Mouse (Mus musculus) liver, embryonic 11.5 days (tissue): Measurements from ENCODE around the gene Tbc1d22b. TPM values are rescaled to one million over a fixed set of nuclear protein-coding genes. Genes with fewer than 3 reads are reported as not detected.
"Not testable (repeated sequence)": the region's sequence is repeated elsewhere in the genome, so short reads cannot be mapped to it uniquely, and the experiment has no call there.

Experiments
- ATAC-seq: fragments of 200-750 bp; cut with Nextera tagmentation; replicated peaks from 2 replicates; pipeline ENCODE4 v1.8.0; 2017; ENCODE audit warnings: moderate number of reproducible peaks, mild to moderate bottlenecking, moderate TSS enrichment, moderate library complexity; ENCODE audit not compliant: low FRiP score
- DNase-seq: peaks from one replicate; pipeline ENCODE4 v3.0.0-alpha.2; 2017; ENCODE audit warnings: low spot score
- H3K27ac ChIP-seq: fragments of 300-500 bp; sonication (generic); 2 replicates; pipeline ENCODE4 v1.5.1; 2014; ENCODE audit warnings: mild to moderate bottlenecking, low read depth, low read length, control low read depth
- H3K27me3 ChIP-seq: fragments of 300-500 bp; sonication (generic); replicated peaks from 2 replicates; pipeline ENCODE4 v1.6.1; 2014; ENCODE audit warnings: low read length, mixed read lengths; ENCODE audit not compliant: control insufficient read depth, insufficient read depth
- H3K36me3 ChIP-seq: fragments of 300-500 bp; sonication (generic); 2 replicates; pipeline ENCODE4 v1.6.1; 2014; ENCODE audit warnings: mild to moderate bottlenecking, low read length, moderate library complexity, mixed read lengths; ENCODE audit not compliant: control insufficient read depth, insufficient read depth
- H3K4me1 ChIP-seq: fragments of 300-500 bp; sonication (generic); replicated peaks from 2 replicates; pipeline ENCODE4 v1.6.1; 2014; ENCODE audit warnings: low read length, mixed read lengths; ENCODE audit not compliant: control insufficient read depth, insufficient read depth
- H3K4me2 ChIP-seq: fragments of 300-500 bp; sonication (generic); 2 replicates; pipeline ENCODE4 v1.6.1; 2014; ENCODE audit warnings: mild to moderate bottlenecking, control low read depth, moderate library complexity
- H3K4me3 ChIP-seq: fragments of 300-500 bp; sonication (generic); 2 replicates; pipeline ENCODE4 v1.5.1; 2014; ENCODE audit warnings: low read depth, low read length, control low read depth
- H3K9ac ChIP-seq: fragments of 300-500 bp; sonication (generic); 2 replicates; pipeline ENCODE4 v1.6.1; 2014; ENCODE audit warnings: low read depth, low read length, control low read depth
- H3K9me3 ChIP-seq: fragments of 300-500 bp; sonication (generic); 2 replicates; pipeline ENCODE4 v1.6.1; 2016; ENCODE audit warnings: low read length, inconsistent platforms, mixed read lengths; ENCODE audit not compliant: control insufficient read depth
- WGBS: fragments of 180-500 bp; shearing (Covaris S2); extraction: QIAGEN DNeasy Blood & Tissue Kit; methylation state at CpG from one replicate; pipeline ENCODE4 v1.1.7; 2014; 5-methylcytosine and 5-hydroxymethylcytosine counted together
- polyA plus RNA-seq: library from polyadenylated mRNA; unstranded; fragments of >200 nt; fragmentation: Nextera tagmentation; extraction: Ambion mirVana; gene quantifications from 2 replicates; pipeline ENCODE4 v1.2.1, GENCODE M21; 2014

Gene Tbc1d22b
- polyA plus RNA-seq, 1 experiment from 2014 or later: 11.5 TPM

DNA sequence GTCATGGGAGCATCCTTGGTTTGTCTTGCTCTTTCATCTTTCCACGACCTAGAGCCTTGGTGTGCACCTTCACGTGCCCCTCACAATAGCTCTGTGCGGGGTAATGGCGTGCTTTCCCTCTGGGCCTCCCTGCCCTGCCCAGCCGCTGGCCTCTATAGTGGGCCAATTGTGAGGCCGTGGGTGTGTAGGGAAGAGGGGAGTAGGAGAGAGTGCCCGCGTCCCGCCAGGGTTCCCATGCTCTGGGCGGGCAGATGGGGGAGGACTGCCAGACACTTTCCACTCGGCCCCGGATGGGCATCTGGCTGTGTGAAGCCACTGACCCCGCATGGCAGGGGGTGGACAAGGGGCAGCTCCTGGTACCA, 47.2 kb downstream of the Tbc1d22b start:
- no peaks in the 10 kb centered on the region for H3K27me3 ChIP-seq
- H3K4me1 ChIP-seq: no peaks in the 10 kb centered on the region; the same call in 1 of the 2 replicates
- H3K36me3 ChIP-seq: peaks cover 17% of the 10 kb centered on the region
- H3K9me3 ChIP-seq: no peaks in the 10 kb centered on the region
- no peak for ATAC-seq
- DNase-seq: no peak
- H3K4me2 ChIP-seq: no peak overlapping the region
- H3K27ac ChIP-seq: no peak overlapping the region
- WGBS: 88% methylated on average over 13 of the region's 13 CpGs
- H3K4me3 ChIP-seq: no peak overlapping the region
- no peak overlapping the region for H3K9ac ChIP-seq

DNA sequence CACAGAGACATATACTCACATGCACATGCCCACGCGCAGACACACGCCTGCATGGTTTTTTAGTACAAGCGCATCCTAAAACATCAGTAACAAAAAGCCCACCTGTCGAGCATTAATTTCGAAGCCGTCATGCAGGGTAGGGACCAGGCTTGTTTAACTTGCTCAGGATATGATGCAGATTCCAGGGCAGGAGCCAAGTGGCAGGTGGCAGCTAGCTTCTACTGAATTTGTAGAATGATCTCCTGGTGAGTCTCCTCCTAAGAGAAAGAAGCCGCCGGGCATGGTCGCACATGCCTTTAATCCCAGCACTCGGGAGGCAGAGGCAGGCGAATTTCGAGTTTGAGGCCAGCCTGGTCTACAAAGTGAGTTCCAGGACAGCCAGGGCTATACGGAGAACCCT, 49.5 kb downstream of the Tbc1d22b start:
- no peaks in the 10 kb centered on the region for H3K9me3 ChIP-seq
- DNase-seq: no peak
- H3K4me3 ChIP-seq: no peak overlapping the region
- H3K4me1 ChIP-seq: no peaks in the 10 kb centered on the region; the same call in 1 of the 2 replicates
- no peak overlapping the region for H3K27ac ChIP-seq
- H3K4me2 ChIP-seq: no peak overlapping the region
- WGBS: 92% methylated on average over 14 of the region's 14 CpGs
- no peak overlapping the region for H3K9ac ChIP-seq
- no peaks in the 10 kb centered on the region for H3K27me3 ChIP-seq
- ATAC-seq: no peak
- peaks cover 23% of the 10 kb centered on the region for H3K36me3 ChIP-seq

DNA sequence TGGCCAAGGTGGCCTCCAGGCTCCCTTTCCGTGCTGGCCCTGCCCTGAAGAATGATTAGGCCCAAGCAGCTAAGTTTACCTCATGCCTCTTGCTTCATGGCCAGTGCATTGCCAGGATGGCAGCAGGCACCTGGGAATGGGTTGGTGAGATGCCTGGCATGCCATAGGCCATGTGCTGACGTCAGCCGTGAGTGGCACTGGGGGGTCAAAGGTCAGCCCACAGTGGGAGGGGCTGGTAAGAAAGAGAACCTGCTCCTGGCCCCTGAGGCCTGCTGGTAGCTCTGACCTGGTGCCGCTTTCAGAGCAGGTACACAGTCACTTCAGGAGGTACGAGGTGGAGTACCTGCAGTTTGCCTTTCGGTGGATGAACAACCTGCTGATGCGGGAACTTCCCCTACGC, 50.0 kb downstream of the Tbc1d22b start:
- no peaks in the 10 kb centered on the region for H3K9me3 ChIP-seq
- no peak overlapping the region for H3K9ac ChIP-seq
- WGBS: 89% methylated on average over 8 of the region's 8 CpGs
- DNase-seq (no peak), ATAC-seq (no peak)
- H3K4me2 ChIP-seq: no peak overlapping the region
- peaks cover 23% of the 10 kb centered on the region for H3K36me3 ChIP-seq
- H3K4me1 ChIP-seq: no peaks in the 10 kb centered on the region; the same call in 1 of the 2 replicates
- no peaks in the 10 kb centered on the region for H3K27me3 ChIP-seq
- H3K27ac ChIP-seq: no peak overlapping the region
- H3K4me3 ChIP-seq: no peak overlapping the region

DNA sequence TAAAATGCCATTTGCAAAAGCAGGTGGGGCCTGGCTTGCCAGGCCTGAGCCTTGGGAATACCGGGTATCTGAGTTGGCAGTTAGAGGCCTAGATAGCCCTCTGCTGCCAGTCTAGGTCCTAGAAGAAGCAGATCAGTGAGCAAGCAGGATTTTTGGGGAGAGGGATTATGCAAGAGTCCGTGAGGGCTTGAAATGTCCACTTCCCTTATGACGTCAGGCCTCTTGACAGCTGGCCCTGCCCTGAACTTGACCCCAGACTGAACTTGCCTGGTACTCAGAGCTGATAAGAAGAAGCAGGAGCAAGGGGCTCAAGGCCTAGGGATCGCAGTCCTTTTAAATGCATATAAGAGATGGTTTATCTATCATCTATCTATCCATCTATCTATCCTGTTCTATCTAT, 51.8 kb downstream of the Tbc1d22b start:
- 62% methylated on average over 4 of the region's 4 CpGs for WGBS
- H3K27ac ChIP-seq: no peak overlapping the region
- H3K36me3 ChIP-seq: peaks cover 15% of the 10 kb centered on the region; the same call in 1 of the 2 replicates
- no peaks in the 10 kb centered on the region for H3K27me3 ChIP-seq
- DNase-seq (no peak), ATAC-seq (no peak)
- no peak overlapping the region for H3K4me3 ChIP-seq
- H3K9ac ChIP-seq: no peak overlapping the region
- H3K4me1 ChIP-seq: no peaks in the 10 kb centered on the region; the same call in 1 of the 2 replicates
- H3K9me3 ChIP-seq: no peaks in the 10 kb centered on the region
- no peak overlapping the region for H3K4me2 ChIP-seq

DNA sequence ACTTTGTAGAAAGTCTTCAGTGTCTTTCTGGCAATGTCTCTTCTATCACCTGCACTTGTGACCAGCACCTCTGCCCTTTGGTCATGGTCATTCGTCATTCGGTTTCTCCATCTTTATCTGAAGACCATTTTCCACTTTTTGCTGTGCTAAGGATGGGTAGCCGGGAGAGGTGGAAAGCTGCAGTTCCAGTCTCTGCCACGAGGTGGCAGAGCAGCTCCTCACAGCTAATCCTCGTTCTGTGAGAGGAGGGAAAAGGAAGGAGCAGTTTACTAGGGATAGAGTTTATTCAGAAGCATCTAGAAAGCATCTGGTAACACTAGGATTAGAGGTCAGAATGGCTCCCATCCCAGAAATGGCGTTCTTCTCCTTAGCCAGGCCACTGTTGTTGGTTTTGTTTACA, 53.7 kb downstream of the Tbc1d22b start:
- ATAC-seq (no peak; the same call in 1 of the 2 replicates), DNase-seq (peak; percentile 68)
- no peaks in the 10 kb centered on the region for H3K9me3 ChIP-seq
- WGBS: 28% methylated on average over 6 of the region's 6 CpGs
- no peak overlapping the region for H3K9ac ChIP-seq
- H3K4me2 ChIP-seq: no peak overlapping the region
- H3K27ac ChIP-seq: no peak overlapping the region
- H3K27me3 ChIP-seq: no peaks in the 10 kb centered on the region
- no peaks in the 10 kb centered on the region for H3K4me1 ChIP-seq
- H3K4me3 ChIP-seq: no peak overlapping the region
- peaks cover 15% of the 10 kb centered on the region; the same call in 1 of the 2 replicates for H3K36me3 ChIP-seq

DNA sequence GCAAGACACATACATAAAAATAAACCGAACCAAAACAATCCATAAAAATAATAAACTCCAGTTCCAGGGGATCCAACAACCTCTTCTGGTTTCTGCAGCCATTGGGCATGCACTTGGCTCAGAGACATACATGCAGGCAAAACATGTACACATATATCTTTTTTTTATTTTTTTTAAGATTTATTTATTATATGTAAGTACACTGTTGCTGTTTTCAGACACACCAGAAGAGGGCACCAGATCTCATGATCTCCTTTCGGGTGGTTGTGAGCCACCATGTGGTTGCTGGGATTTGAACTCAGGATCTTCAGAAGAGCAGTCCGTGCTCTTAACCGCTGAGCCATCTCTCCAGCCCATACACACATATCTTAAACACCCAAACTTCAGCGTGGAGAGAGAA, 63.9 kb downstream of the Tbc1d22b start:
- not testable (repeated sequence) for H3K9me3 ChIP-seq, H3K4me3 ChIP-seq, DNase-seq, H3K36me3 ChIP-seq, H3K9ac ChIP-seq, H3K4me2 ChIP-seq, H3K27ac ChIP-seq, H3K27me3 ChIP-seq, ATAC-seq
- H3K4me1 ChIP-seq: peaks cover 19% of the 10 kb centered on the region
- 70% methylated on average over 5 of the region's 5 CpGs for WGBS

DNA sequence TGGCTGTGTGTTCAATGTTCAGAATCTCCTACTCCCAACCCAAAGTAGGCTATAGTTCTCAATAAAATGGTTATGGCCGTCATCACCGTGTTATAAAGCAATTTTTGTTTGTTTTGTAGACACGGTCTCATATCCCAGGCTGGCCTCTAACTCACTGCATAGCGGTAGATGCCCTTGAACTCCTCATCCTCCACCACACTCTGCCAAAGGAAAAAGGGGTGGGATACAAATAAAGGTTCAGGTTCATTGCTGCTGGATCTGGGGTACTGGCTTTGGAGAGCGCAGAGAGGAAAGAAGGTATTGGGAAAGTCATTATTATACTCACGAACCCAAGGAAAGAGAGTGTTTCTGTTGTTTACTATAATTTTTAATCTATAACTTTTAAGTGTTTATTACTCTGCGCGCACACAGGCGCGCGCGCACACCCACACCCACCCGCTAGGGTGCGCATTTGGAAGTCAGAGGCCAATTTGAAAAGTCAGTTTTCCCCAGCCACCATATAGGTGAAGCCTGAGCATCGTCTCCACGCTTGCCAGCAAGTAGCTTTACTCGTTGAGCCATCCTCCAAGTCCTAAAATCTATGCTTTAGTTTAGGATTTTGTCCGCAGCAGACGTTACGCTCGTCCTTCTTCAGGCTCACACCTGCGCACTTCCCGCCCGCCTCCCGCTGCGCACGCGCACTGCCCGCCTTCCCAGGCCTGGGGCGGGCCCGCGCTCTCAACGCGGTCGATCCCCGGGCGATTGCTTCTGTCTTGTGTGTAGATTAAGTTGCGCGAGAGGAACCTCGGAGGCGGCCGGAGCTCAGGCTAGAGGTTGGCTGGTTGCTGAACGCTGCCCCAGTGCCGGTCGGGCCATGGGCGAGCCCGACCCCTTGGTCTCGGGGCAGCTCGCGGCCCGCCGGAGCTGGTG, 64.8 kb downstream of the Tbc1d22b start, which contains the start of the genes Rnf8 and Gm28043:
TSS of gene Rnf8 (plus strand) at position 676 of the 909 bp plus-strand sequence.
TSS of gene Gm28043 (plus strand) at position 762 of the 909 bp plus-strand sequence.
- ATAC-seq: peak; percentile 92
- H3K27ac ChIP-seq: peak within 1 kb of the TSS; percentile 96

DNA sequence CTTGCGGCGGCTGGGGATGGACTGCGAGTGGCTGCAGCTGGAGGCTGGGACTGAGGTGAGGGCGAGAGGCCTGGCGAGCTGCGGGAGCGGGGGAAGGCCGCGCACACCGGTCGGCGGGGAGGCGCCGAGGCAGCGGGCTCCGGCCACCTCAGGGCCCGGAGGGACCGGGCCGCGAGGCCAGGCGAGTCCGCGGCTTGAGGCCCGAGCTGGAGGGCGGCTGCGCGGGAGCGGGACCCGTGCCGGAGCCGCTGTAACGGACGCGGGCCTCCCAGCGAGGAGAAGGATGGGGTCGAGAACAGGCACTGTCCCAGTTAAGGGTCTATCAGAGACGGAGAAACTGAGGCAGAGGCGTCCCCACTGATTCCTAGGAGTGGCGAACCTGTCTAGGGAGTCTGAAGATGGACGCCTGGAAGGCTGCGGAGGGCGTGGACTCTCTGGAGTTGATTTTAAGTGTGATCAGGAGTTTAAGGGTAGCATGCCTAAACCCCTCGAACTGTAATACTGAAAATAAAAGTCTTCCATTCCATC, 65.5 kb downstream of the Tbc1d22b start:
- Histone ChIP-seq H3K9ac (peak overlapping the region; percentile 99), H3K4me2 (peak overlapping the region; percentile 74), H3K4me3 (peak overlapping the region; percentile 97), H3K27ac (peak overlapping the region; percentile 96), H3K27me3 (no peaks in the 10 kb centered on the region), H3K9me3 (no peaks in the 10 kb centered on the region), H3K36me3 (peaks cover 10% of the 10 kb centered on the region; the same call in 1 of the 2 replicates), H3K4me1 (peaks cover 19% of the 10 kb centered on the region)
- ATAC-seq: peak; percentile 24; the same call in 1 of the 2 replicates
- 1% methylated on average over 42 of the region's 43 CpGs for WGBS
- peak; percentile 42 for DNase-seq

More for the DNA sequence above, 64.8 kb downstream of the Tbc1d22b start, which contains the start of the genes Rnf8 and Gm28043:
- Histone ChIP-seq H3K9ac (peak within 1 kb of the TSS; percentile 99), H3K4me3 (peak within 1 kb of the TSS; percentile 97), H3K4me2 (peak within 1 kb of the TSS; percentile 74), H3K4me1 (peaks cover 19% of the 10 kb centered on the region), H3K9me3 (no peaks in the 10 kb centered on the region), H3K36me3 (peaks cover 2% of the 10 kb centered on the region; the same call in 1 of the 2 replicates), H3K27me3 (no peaks in the 10 kb centered on the region)
- DNase-seq: peak; percentile 94
- WGBS: 1% methylated on average over 52 of the region's 52 CpGs
